Mouse (Mus musculus): ENCODE results near the gene Lsm12.
"Not testable (repeated sequence)": the region's sequence is repeated elsewhere in the genome, so short reads cannot be mapped to it uniquely, and the experiment has no call there.

Lsm12 gene

GRCm38 (mm10) chr11:102184253-102184645, 847 bp downstream of the Lsm12 start:
- no peak for DNase-seq

- no peak for DNase-seq
These were observed 5.3 kb downstream of the Lsm12 start for GRCm38 (mm10) chr11:102179836-102180235.

DNA sequence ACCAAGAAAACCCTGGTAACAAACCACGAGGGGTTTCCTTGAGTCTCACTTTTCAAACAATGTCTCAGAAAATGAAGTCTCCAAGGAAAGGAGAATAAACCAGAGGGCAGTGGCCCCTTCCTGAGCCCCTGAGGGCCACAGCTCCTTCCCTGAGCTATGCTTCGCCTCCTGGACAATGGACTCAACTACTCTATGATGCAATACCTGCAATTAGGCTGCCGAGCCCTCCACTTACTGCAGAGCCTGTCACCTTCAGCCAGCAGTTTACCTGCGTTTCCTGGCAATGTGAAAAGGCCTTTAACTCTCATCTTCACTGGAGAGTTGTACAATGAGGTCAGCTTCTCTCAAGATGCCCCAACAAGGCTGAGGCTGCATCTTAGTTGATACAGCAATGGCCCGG, 16.4 kb downstream of the Lsm12 start:
- DNase-seq: no peak

DNA sequence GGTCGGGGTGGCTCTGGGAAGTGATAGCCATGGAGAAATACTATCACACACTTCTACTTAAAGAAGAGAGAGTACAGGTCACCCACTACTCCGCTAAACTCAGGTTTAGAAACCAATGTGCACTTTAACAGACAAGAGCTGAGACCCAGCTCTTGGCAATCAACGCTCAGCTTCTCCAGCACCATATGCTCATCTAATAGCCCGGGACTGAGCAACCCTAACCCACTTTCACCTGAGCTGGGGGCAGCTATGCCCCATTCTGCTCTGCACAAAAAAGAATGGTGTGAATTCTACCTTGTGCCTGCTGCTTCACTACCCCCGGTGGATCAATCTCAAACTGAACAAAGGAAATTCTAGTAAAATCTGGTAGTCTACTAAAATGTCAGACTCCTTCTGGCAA, 17.6 kb downstream of the Lsm12 start:
- no peak for DNase-seq

GRCm38 (mm10) chr11:102165971-102166722, 18.9 kb downstream of the Lsm12 start:
- DNase-seq: no peak

- DNase-seq: no peak
These were observed 25.3 kb downstream of the Lsm12 start for GRCm38 (mm10) chr11:102159781-102160180.

DNA sequence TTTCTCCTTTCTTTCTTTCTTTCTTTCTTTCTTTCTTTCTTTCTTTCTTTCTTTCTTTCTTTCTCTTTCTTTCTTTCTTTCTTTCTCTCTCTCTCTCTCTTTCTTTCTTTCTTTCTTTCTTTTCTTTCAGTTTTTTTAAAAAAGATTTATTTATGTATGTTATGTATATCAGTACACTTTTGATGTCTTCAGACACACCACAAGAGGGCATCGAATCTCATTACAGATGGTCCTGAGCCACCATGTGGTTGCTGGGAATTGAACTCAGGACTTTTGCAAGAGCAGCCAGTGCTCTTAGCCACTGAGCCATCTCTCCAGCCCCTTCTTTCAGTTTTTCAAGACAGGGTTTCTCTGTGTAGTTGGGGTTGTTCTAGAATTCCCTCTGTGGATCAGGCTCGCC, 27.1 kb downstream of the Lsm12 start:
- not testable (repeated sequence) for DNase-seq

- DNase-seq: no peak
These were observed 28.4 kb downstream of the Lsm12 start for GRCm38 (mm10) chr11:102156786-102157089.

- DNase-seq: peak; percentile 90
These were observed 28.9 kb downstream of the Lsm12 start, which contains the start of gene Tmem101 for GRCm38 (mm10) chr11:102156039-102156785. Gene Tmem101, minus strand, starts transcription at chr11:102156404.

- no peak for DNase-seq
These were observed 37.7 kb downstream of the Lsm12 start for GRCm38 (mm10) chr11:102147213-102147989.

GRCm38 (mm10) chr11:102146531-102146930, 38.6 kb downstream of the Lsm12 start:
- no peak for DNase-seq

GRCm38 (mm10) chr11:102146005-102146404, 39.1 kb downstream of the Lsm12 start:
- DNase-seq: no peak

DNA sequence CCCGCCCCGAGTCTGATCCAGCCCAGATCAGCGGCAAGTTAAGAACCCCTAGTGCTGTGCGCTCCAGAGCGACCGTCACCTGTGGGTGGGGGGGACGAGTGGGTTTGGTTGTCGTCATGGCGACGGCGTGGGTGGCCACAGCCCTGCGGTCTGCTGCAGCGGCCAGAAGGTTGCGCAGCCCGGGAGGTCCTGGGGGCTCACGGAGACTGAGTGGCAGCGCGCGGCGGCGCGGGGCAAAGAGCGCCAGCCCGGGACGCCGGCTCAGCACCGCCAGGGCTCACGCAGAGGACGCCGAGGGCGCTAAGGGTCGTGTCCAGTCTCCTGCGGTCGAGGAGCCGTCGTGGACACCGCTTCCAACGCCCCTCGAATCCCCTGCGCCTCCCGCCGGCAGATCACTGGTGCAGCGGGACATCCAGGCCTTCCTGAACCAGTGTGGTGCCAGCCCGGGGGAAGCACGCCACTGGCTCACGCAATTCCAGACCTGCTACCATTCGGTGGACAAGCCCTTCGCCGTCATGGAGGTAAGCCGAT, 39.6 kb downstream of the Lsm12 start, which contains the start of gene Nags:
Nags (plus strand) TSS at position 43 of the 531 bp plus-strand sequence.
- DNase-seq: no peak

- DNase-seq: no peak
These were observed 40.1 kb downstream of the Lsm12 start for GRCm38 (mm10) chr11:102144957-102145470.

DNA sequence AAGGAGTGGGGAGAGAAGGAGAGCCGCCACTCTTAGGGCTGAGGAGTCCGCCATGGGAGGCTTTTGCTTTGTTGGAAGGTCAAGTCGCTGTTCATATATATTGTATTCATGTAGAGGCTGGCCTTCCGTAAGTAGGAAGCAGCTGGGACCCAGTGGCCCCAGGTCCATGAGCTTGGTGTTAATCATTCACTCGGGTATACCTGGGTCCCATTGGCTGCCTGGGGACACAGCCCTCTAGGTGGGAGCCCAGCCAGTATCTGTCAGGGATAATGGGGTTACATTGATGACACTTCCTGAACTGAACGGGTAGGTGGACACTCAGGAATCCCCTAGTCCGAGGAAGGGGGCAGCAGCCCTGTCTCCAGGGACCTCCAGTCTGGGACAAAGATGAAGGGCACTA, 42.7 kb downstream of the Lsm12 start:
- DNase-seq: no peak

DNA sequence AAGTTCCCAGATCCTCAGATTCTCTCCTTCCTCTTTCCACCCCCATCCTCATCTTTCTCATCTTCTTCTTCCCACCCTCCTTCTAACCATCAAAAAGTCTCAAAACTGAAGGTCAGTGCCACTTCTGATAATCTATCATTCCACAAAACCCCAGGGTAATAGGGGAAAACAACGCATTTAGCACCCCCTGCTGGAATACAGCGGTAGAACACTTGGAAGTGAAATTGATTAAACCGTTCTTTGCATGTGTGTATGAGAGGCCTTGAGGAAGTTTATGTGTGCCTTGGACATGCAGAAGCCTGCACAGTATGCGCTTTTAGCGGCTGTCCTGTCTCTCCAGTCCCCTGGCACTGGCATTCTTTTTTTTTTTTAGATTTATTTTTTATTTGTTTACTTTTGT, 44.6 kb downstream of the Lsm12 start:
- DNase-seq: peak; percentile 72

- DNase-seq: peak; percentile 76
These were observed 46.7 kb downstream of the Lsm12 start for GRCm38 (mm10) chr11:102138447-102138740.

GRCm38 (mm10) chr11:102137625-102138446, 47.3 kb downstream of the Lsm12 start:
- no peak for DNase-seq

GRCm38 (mm10) chr11:102134516-102134915, 50.6 kb downstream of the Lsm12 start:
- DNase-seq: no peak

GRCm38 (mm10) chr11:102117386-102117785, 67.7 kb downstream of the Lsm12 start:
- no peak for DNase-seq

- DNase-seq: no peak
These were observed 68.9 kb downstream of the Lsm12 start for GRCm38 (mm10) chr11:102116241-102116640.
